Mouse (Mus musculus): ENCODE results near the gene Camk2n2.

Camk2n2 gene

DNA sequence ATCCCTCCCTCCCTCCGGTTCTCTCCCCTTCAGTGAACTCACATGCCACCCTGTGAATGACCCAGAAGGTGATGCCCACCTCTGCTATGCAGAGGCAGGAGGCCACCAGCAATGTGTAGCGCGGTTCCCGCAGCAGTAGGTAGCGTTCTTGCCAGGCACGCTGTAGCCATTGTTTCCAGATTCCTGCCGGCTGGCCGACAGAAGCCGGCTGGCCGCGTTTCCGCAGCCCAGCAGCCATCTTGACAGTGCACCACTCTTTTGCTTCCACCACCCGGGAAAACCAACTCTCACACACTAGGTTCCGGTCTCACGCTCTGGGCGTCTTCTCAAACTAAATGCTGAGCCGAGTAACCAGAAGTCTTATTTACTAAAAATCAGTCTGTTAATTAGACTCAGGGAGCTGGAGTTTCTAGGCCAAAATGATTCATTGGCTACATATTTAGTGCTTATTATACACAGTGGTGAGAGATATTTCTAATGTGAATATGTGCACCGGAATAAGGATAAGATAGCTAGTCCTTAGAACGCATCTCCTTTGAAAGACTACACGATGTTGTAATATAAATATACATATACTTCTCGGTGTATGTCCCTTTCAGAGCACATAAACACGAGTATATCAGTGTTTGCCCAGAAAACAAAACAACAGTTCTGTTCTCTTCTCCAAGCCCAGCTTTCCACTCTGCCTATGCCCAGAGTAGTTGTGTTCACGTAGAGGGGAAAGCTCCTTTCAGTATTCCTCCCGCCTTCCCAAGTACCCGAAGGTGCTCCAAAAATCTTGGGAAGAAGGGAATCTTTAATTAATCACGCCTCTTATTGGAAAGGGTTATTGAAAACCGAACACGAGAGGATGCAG is 10.4 kb downstream of the Camk2n2 start:
- peak; percentile 91 for DNase-seq (ENCODE audit: extremely low spot score)

DNA sequence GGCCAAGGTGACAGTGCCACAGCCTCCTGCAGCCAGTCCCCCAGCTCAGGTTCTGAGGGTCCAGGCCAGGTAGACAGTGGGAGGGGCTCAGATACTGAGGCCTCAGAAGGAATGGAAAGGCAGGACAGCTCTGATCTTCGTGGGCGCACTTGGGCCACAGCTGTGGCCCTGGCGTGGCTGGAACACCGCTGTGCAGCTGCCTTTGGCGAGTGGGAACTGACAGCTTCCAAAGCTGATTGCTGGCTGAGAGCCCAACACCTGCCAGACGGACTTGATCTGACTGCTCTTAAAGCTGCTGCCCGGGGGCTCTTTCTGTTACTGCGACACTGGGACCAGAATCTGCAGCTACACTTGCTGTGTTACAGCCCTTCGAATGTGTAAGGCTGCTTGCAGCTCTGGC is 16.4 kb downstream of the Camk2n2 start:
- DNase-seq (ENCODE audit: extremely low spot score), result no peak

DNA sequence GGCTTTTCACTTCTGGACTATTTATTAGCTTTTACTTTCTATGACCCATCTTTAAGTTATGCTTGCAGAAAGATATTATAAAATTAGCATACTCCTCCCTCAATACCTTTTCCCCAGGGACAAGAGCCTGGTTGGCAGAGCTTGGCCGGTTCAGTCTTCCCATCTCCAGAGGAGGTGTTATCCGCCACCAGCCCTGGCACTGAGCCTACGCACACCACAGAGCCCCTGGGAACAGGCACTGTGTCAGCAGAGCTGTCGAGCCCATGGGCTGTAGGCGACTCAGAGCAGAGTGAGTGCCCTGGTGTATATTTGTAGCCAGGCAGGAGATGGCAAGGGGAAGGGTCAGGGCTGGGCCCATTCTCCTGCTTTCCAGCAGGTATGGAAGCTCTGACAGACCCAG is 20.6 kb downstream of the Camk2n2 start:
- no peak for DNase-seq (ENCODE audit: extremely low spot score)

DNA sequence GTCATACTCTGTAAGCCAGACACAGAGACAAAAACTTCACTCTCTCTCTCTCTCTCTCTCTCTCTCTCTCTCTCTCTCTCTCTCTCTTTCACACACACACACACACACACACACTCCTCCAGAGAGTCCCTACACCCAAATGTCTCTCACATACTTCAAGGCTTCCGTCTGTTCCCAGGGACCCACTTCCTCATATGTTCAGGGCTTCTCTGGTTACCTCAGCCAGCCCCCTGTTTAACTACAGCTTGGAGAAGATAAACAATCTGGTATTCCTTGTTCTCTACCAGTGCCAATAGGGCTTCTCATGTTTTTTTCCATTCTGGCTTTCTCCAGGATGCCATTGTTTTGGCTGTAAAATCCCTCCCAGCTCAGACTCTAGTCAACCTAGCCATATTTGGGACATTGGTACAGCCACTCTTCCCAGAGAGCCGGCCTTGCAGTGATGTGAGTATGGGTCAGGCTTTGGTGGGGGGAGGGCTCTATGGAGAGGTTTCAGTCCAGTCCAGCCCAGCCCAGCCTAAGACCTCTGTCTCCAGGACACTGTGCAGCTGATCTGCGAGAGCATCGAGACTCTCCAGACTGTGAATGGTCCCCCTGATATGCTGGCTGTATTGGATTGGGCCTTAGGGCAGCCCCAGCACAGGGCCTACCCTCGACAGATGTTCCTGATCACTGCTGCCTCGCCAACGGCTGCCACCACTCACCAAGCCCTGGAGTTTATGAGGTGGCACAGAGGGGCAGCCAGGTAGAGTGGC is 24.2 kb downstream of the Camk2n2 start:
- no peak for DNase-seq (ENCODE audit: extremely low spot score)

DNA sequence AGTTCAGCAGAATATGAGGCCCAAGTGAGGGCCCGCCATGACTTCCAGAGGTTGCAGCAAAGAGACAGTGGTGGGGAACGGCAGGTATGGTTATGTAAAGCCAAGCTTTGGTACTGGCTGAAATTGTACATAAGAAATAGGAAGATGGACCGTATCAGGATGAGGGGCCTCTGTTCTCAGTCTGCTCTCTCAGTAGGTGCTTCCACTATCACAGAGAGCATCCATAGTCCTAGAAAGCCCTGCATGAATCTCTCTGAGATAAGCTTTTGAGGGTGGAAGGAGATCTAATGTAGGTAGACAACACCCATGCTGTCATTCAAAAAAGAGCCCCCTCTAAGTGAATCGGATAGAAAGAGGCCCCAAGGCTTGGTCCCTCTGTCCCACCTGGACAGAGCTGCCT is 25.4 kb downstream of the Camk2n2 start:
- DNase-seq (ENCODE audit: extremely low spot score), result no peak

DNA sequence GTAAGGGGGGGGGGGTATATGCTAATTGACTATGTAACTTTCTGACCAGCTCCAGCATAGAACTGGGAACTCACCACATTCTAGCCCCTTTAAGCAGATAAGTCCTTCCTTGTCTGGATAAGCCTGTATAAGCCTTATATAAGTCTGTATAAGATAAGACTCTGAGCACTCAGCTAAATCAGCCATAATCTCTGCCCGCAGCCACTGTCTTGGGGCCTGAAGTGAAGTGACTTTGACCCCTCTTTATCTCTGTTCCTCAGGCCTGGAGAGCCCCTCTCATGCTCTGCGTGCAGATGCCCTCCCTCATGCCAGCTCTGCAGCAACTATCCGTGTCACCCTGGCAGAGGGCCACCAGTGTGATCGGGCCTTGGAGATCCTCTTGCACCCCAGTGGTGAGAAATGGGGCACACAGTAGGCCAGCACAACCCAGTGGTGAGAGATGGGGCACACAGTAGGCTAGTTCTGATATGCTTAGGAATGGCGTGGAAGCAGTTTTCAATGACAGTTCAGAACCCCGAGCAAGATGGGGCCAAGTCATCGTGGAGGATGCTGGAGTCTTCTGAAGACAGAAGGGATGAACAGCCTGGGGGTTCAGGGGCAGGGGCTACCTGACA is 25.9 kb downstream of the Camk2n2 start:
- DNase-seq (ENCODE audit: extremely low spot score), result no peak

DNA sequence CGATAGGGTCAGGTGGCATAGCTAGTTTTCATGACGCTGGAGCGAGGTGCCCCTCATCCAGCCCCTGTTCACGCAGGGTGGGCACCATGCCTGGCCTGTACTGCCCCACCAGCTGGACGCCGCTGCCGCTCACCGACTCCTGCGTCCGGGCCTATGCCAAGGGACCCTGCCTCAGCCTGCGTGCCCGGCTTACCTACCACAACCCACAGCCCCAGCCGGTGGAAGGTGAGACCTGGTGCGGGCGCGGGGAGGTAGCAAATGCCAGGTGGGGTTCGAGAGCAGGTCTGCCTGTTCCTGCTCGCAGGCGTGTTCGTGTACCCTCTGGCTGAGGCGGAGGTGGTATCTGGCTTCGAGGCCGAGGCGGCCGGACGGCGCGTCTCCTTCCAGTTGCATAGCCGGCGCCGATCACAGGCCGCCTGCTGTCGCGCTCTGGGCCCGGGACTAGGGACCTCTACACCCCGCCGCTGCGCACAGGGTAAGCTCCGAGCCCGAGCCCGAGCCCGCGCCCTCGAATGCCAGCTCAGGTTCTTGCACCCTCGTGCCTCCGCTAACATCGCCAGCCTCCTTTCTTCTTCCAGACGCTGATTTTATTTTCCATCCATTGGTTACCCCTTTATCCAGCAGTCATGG is 29.9 kb downstream of the Camk2n2 start:
- DNase-seq (ENCODE audit: extremely low spot score), result no peak

DNA sequence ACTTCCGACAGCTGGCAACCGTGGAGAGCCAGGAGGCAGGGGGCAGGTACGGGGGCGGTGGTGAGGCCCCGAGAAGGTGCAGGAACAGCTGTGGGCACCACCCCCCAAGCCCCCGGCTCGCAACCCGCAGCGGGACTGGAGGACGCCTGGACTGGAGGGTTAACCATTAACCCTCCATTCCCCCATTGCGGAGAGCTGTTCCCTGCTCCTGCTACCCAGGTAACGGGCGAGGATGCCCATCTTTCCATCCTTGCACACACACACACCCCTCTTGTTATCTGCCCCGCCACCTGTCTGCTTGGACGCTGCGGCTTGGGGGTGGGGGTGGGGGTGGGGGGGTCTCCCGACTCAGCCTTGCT is 30.4 kb downstream of the Camk2n2 start:
- no peak for DNase-seq (ENCODE audit: extremely low spot score)

DNA sequence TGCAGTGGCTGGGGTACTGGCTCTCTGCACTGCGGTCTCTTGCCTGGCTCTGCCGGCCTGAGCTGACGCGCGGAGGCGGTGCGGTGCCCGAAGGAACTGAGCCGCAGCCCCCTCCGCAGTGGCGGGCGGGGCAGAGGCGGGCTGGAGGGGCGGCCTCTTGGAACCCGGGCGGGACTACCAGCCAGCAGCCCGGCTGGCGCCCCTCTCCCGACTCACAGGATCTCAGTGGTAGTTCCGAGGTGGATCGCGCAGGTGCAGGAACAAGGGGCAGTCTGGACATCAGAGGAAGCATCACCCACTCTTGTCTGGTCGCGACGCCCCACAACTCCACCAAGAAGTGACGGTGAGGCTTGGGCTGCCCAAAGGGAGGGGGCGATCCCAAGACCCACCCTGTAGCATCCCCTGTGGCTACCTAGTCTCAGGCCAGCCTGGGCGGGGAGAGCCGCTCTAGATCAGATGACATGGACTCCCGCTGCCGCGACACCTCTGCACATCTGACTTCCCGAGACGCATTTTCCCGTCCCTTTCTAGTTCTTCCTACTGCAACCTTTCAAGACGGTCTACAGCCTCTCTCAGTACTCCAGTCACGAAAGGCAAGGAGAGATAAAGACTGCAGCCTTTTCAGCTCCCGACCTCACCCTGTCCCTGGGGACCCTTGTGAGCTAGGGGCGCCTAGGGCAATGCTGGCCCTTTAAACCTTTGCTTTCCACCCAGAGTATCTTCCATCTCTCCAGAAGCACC is 31.0 kb downstream of the Camk2n2 start:
- peak; percentile 55 for DNase-seq (ENCODE audit: extremely low spot score)

DNA sequence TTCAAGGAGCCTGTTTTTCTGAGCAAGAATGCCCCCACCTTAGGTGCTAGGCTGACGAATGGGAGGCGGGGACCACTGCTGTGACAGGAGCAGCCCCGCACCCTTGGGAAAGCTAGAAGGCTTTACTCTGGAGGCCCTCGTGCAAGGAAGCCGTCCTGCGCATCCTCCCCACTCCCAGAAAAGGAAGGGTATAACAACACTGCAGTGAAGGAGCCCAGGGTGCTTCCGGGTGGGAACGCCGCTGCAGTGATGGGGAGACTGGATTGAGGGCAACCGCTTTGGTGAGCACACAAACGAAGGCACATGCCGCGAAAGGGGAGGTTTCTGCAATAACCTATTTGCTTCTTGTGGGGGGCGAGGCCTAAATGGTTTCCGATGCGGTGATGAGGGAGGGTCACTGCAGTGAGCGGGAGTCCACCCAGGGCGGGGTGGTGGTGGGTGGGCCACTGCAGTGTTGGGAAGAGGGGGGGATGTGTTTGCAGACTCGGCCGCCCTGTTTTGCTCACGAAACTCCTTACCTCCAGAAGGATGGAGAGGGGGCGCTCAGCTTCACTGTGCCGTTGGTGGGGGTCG is 31.6 kb downstream of the Camk2n2 start, which contains the start of gene Vwa5b2:
Gene Vwa5b2 (plus strand): TSS at position 106 of the 573 bp plus-strand sequence.
- no peak for DNase-seq (ENCODE audit: extremely low spot score)

Data from embryo, embryonic 9.5 days (tissue).